8 mouse cellular contexts compared by ENCODE assay signal in the genomic region with DNA sequence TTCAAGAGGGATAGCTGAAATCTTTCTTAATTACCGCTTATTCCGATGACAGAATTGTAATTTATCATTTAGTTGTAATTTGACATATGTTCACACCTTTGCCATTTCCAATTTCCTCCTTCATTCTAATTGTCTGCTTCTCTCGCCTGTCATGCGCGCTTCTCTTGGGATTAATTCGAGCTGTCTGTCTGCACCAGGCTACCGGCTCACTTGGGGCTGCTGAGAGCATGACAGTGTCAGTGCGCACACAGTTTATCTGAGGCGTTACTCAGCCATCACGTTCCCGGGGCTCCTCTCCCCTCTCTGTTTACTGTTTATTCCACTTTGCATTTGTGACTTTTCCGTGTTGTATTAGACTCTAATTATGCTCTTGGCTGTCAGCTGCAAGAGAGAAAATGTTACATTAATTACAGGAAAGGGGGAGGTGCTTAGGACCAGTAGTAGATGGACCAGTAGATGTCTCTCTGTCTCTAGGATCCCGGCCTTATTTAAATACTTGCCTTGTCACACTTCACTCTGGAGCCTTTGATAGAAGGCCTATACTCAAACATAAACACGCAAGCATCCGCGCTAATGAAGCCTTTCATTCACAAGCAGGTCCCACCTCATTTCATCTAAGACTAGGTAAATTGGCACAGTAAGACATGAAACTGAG.
DNase-seq lines count a peak whose midpoint lies in the region; ATAC-seq and TF ChIP-seq lines count a peak whose summit lies in the region.

No protein-coding gene starts in this region.

- H3K4me1 ChIP-seq in heart, embryonic 12.5 days (replicated peaks) = no peaks in the 10 kb centered on the region
- no peaks in the 10 kb centered on the region for H3K4me1 ChIP-seq in cortical plate, adult 2 months (ENCODE audit: control insufficient read depth, insufficient read depth, low read length)
- no peaks in the 10 kb centered on the region for H3K4me1 ChIP-seq in heart, embryonic 15.5 days (replicated peaks)
- 0 out of 2 replicates have a peak, but pooled peaks cover 7% of the 10 kb centered on the region for H3K4me1 ChIP-seq in limb, embryonic 11.5 days (ENCODE audit: control insufficient read depth, insufficient read depth, low read length)
- no peaks in the 10 kb centered on the region for H3K4me1 ChIP-seq in stomach, embryonic 15.5 days

- H3K4me2 ChIP-seq in heart, embryonic 12.5 days = peak overlapping the region; percentile 58
- peak overlapping the region; percentile 58 for H3K4me2 ChIP-seq in heart, embryonic 15.5 days
- peak overlapping the region; percentile 39 for H3K4me2 ChIP-seq in limb, embryonic 11.5 days (ENCODE audit: low read depth, severe bottlenecking)
- H3K4me2 ChIP-seq in stomach, embryonic 15.5 days = peak overlapping the region; percentile 43

- no peaks in the 10 kb centered on the region for H3K27me3 ChIP-seq in heart, embryonic 12.5 days (replicated peaks)
- no peaks in the 10 kb centered on the region for H3K27me3 ChIP-seq in heart, embryonic 15.5 days
- H3K27me3 ChIP-seq in limb, embryonic 11.5 days (ENCODE audit: control insufficient read depth, insufficient read depth, low read length) = no peaks in the 10 kb centered on the region
- no peaks in the 10 kb centered on the region for H3K27me3 ChIP-seq in stomach, embryonic 15.5 days (replicated peaks)

- peak overlapping the region; percentile 18; the same call in 1 of the 2 replicates for H3K4me3 ChIP-seq in heart, embryonic 12.5 days
- peak overlapping the region; percentile 57 for H3K4me3 ChIP-seq in cortical plate, adult 2 months (ENCODE audit: insufficient read depth, low read length)
- peak overlapping the region; percentile 37 for H3K4me3 ChIP-seq in heart, embryonic 15.5 days
- no peak overlapping the region for H3K4me3 ChIP-seq in limb, embryonic 11.5 days (ENCODE audit: low read depth, low read length)
- peak overlapping the region; percentile 15; the same call in 1 of the 2 replicates for H3K4me3 ChIP-seq in stomach, embryonic 15.5 days (replicated peaks)

- H3K9ac ChIP-seq in heart, embryonic 12.5 days = no peak overlapping the region
- H3K9ac ChIP-seq in heart, embryonic 15.5 days = no peak overlapping the region
- no peak overlapping the region for H3K9ac ChIP-seq in limb, embryonic 11.5 days (ENCODE audit: low read length)
- no peak overlapping the region for H3K9ac ChIP-seq in stomach, embryonic 15.5 days

- no peak for ATAC-seq in heart, embryonic 12.5 days (ENCODE audit: insufficient number of reproducible peaks, low FRiP score)
- no peak for ATAC-seq in heart, embryonic 15.5 days (replicated peaks; ENCODE audit: insufficient number of reproducible peaks, insufficient read depth, low FRiP score, low read depth)
- ATAC-seq in limb, embryonic 11.5 days (ENCODE audit: insufficient number of reproducible peaks, low FRiP score, low TSS enrichment, low read depth) = no peak
- ATAC-seq in stomach, embryonic 15.5 days (ENCODE audit: insufficient read depth, low FRiP score, low read depth) = no peak
- no peak for ATAC-seq in activated CD4-positive, CD25-positive, alpha-beta regulatory T cell, adult 4 months

- no peak for TF ChIP-seq POLR2A in cortical plate, adult 2 months (IDR thresholded peaks at IDR 0.05; ENCODE audit: extremely low read depth, insufficient read depth, low read length)

- no peak for TF ChIP-seq CTCF in cortical plate, adult 2 months (IDR thresholded peaks at IDR 0.05; ENCODE audit: extremely low read depth, insufficient read depth, low read length)

- no peaks in the 10 kb centered on the region for H3K9me3 ChIP-seq in heart, embryonic 12.5 days (replicated peaks)
- H3K9me3 ChIP-seq in heart, embryonic 15.5 days (replicated peaks) = no peaks in the 10 kb centered on the region
- H3K9me3 ChIP-seq in limb, embryonic 11.5 days (ENCODE audit: control insufficient read depth, low read length) = no peaks in the 10 kb centered on the region
- no peaks in the 10 kb centered on the region for H3K9me3 ChIP-seq in stomach, embryonic 15.5 days

- no peak overlapping the region for H3K27ac ChIP-seq in heart, embryonic 12.5 days (ENCODE audit: poor library complexity, severe bottlenecking)
- H3K27ac ChIP-seq in cortical plate, adult 2 months (ENCODE audit: insufficient read depth, low read length) = no peak overlapping the region
- H3K27ac ChIP-seq in heart, embryonic 15.5 days = no peak overlapping the region
- H3K27ac ChIP-seq in limb, embryonic 11.5 days (replicated peaks; ENCODE audit: low read depth, low read length) = no peak overlapping the region; the same call in 1 of the 2 replicates
- H3K27ac ChIP-seq in stomach, embryonic 15.5 days = no peak overlapping the region

- DNase-seq in heart, adult 9 months (ENCODE audit: low spot score in 2 of 2) = no peak
- DNase-seq in limb, embryonic 11.5 days (ENCODE audit: low spot score) = peak; percentile 32
- no peak for DNase-seq in kidney, postnatal 25 days

- 38% methylated on average over 16 of the region's 16 CpGs for WGBS in heart, embryonic 12.5 days
- 37% methylated on average over 16 of the region's 16 CpGs for WGBS in heart, embryonic 15.5 days
- 24% methylated on average over 16 of the region's 16 CpGs for WGBS in limb, embryonic 11.5 days
- WGBS in stomach, embryonic 15.5 days = 36% methylated on average over 16 of the region's 16 CpGs

- no peaks in the 10 kb centered on the region for H3K36me3 ChIP-seq in heart, embryonic 12.5 days
- H3K36me3 ChIP-seq in heart, embryonic 15.5 days = no peaks in the 10 kb centered on the region
- H3K36me3 ChIP-seq in limb, embryonic 11.5 days (ENCODE audit: control insufficient read depth, insufficient read depth, low read length) = no peaks in the 10 kb centered on the region
- no peaks in the 10 kb centered on the region for H3K36me3 ChIP-seq in stomach, embryonic 15.5 days
